Mouse (Mus musculus) gonadal fat pad, adult 2 months (tissue): ENCODE measurements around the gene Acbd4. TPM values are rescaled to one million over a fixed set of nuclear protein-coding genes. Genes with fewer than 3 reads are reported as not detected.

Experiments used
- DNase-seq: peaks from one replicate; pipeline ENCODE4 v3.0.0-alpha.2; 2012; ENCODE audit warnings: low read depth
- polyA plus RNA-seq: library from polyadenylated mRNA; depleted of rRNA; stranded (reverse); fragments of >200 nt; gene quantifications from 2 replicates; pipeline ENCODE4 v1.2.3, GENCODE M21; 2012; rRNA removed

Gene Acbd4
- polyA plus RNA-seq, 1 experiment, result 113 TPM

GRCm38 (mm10) chr11:103141944-103142255 is 40.4 kb downstream of the Acbd4 start:
- DNase-seq, result no peak

DNA sequence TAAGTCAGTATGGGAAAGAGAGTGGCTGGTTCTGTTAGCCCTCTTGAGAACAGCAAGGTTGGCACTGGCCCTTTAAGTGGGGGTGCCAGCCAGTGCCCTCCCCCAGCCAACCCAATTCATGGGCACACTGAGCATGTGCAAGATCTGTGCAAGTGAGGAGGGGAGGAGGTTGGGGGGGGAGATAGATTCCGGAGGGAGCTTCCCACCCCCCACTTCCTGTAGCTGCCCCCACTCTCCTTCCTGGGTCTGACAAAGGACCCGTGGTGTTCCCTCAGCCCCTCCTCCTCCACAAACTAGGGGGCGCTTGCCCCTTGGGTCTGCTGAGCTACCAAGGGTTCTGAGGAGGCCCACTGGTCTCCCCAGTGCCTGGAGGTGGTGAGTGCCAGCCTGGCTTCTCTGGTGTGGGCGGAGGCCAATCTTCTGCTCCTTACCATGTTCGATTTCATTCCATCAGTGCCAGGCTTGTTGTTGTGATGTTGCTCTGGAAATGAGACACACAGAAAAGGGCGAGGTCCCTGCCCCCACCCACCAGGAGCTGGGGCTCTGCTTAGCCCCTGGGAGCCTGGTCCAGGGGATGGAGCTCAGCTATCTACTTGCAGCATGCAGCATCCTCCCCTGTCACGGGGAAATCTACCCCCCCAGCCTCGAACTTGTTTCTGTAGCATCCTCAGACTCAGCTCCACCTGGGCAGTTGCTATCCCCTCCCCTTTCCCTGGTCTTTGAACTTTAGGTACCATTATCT is 41.1 kb downstream of the Acbd4 start:
- DNase-seq, result no peak

DNA sequence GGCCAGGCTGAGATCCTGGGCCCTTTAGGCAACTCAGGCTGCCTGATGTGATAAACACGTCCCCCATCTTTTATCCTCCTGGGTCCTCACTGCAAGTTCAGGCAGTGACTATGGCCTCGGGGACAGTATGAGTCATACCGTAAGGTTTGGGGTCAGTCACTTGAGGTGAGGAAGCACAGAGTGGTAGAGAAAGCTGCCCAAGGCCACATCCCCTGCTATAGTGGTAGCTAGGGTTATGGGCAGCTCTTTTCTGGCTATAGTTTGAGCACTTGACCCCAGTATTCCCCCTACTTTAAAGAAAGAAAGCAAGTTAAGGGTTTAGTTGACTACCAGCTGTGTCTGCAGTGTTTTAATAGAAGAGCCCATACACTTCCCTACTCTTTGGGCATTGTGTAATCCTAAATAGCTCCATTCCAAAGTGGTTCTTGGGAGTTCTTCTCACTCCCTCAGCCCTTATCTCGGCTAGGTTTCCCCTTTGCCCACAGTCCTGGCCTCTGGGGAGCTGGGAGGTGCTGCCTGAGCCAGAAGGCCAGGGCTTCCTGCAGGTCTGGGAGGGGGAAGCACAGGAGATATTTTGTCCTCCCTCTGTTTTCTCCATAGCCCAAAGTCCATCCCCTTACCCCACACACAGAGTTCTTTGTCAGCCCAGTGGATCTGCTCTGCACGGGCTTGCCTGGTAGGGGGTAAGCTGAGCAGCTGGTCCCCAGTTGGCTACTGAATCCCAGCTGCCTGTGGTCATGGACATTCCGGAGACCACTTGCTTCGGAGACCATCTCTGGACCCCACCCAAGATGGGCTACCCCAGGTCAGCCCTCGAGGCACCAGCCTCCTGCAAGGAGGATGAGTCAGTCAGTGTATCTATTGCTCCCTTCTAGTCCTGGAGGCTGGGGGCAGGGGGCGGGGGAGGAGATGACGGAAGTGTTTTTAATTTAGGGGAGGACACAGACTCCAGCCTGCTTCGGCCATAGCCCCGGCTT is 43.1 kb downstream of the Acbd4 start:
- no peak for DNase-seq

- no peak for DNase-seq
Measured at GRCm38 (mm10) chr11:103146386-103146785, 44.9 kb downstream of the Acbd4 start.

- no peak for DNase-seq
Measured at GRCm38 (mm10) chr11:103147766-103148165, 46.3 kb downstream of the Acbd4 start.

- no peak for DNase-seq
Measured at GRCm38 (mm10) chr11:103149771-103150170, 48.3 kb downstream of the Acbd4 start.

DNA sequence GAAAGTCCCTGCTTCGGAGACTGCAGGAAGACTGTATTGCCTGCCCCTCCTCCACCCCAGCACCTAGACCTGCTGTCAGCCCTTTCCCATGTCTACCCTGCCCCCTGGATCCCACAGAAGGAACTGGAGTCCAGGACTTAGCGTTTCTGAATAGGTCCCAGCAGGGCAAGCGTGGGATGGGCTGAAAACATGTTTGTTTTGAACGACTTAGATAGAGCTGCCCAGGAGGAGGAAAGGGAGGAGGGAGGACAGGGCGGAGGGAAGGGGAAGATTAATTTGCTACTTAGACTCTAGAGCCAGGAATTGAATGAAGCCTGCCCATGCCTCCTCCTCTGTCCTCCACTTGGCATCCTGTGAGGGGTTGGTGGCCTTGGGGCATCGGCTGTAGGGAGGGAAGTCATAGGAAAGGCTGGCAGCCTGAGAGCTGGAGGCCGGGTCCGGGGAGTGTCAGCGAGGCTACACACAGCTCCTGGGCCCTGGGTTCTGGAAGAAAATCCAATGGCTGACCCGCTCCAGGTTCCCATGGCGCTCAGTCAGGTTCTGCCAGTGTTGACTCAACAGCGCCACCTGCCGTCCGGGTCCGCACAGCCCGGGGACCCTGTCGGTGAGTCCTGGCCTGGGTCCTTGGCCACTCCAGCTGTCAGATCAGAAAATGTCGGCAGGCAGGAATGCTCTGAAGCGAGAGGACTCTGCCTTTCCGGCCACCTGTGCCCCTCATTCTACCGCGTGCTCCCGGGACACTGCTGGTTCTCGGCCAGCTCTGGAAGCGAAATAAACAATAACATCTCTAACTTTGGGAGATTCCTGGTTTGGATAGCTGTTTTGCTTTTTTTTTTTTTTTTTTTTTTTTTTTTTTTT is 57.4 kb downstream of the Acbd4 start:
- DNase-seq, result peak; percentile 85

- no peak for DNase-seq
Measured at GRCm38 (mm10) chr11:103160738-103161137, 59.3 kb downstream of the Acbd4 start.

DNA sequence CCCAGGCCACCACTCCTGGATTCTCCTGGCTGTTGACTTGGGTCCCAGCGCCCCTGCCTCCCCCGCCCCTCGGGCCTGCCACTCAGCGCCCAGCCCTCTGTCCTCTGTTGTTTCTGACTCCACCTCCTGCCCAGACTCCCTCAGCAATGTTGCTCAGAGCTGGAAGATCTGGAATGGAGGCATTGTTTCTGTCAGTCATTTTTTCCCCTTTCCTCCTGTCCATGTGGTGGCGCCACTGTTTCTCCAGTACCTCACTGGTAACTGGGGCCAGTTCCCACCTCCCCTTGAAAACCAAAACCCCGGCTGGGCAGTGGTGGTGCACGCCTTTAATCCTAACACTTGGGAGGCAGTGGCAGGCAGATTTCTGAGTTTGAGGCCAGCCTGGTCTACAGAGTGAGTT is 60.0 kb downstream of the Acbd4 start:
- DNase-seq, result no peak

Other genes with a start within 250 kb of the Acbd4 start
- gene Eftud2, start 220.7 kb upstream of the Acbd4 start, polyA plus RNA-seq, result 74.1 and 82.2 TPM in 2 replicates
- gene Ccdc103, start 220.5 kb upstream of the Acbd4 start, polyA plus RNA-seq, result 0.71 and 0.73 TPM in 2 replicates
- 0.08 and 0.16 TPM in 2 replicates for gene Fam187a, start 216.5 kb upstream of the Acbd4 start, polyA plus RNA-seq
- 0.32 and 0.37 TPM in 2 replicates for gene Gfap, start 200.8 kb upstream of the Acbd4 start, polyA plus RNA-seq
- gene Kif18b, start 176.6 kb upstream of the Acbd4 start, polyA plus RNA-seq, result 1.2 TPM in 2 replicates
- gene C1ql1, start 155.0 kb upstream of the Acbd4 start, polyA plus RNA-seq, result 0.27 and 0.36 TPM in 2 replicates
- 43.3 and 60.0 TPM in 2 replicates for gene Nmt1, start 73.5 kb upstream of the Acbd4 start, polyA plus RNA-seq
- 58.6 and 61.1 TPM in 2 replicates for gene Dcakd, start 73.3 kb upstream of the Acbd4 start, polyA plus RNA-seq
- 25.5 and 30.4 TPM in 2 replicates for gene Plcd3, start within 50 bp of the Acbd4 start, polyA plus RNA-seq
- gene Hexim1, start 14.5 kb downstream of the Acbd4 start, polyA plus RNA-seq, result 16.3 and 21.3 TPM in 2 replicates
- gene Hexim2, start 30.7 kb downstream of the Acbd4 start, polyA plus RNA-seq, result 6.9 and 7.8 TPM in 2 replicates
- 6.7 and 10.1 TPM in 2 replicates for gene Fmnl1, start 69.4 kb downstream of the Acbd4 start, polyA plus RNA-seq
- gene 1700023F06Rik, start 106.9 kb downstream of the Acbd4 start, polyA plus RNA-seq, result 0.35 and 0.53 TPM in 2 replicates
- gene Spata32, start 116.8 kb downstream of the Acbd4 start, polyA plus RNA-seq, result 0.59 and 0.74 TPM in 2 replicates
- 9.7 and 12.1 TPM in 2 replicates for gene Map3k14, start 165.8 kb downstream of the Acbd4 start, polyA plus RNA-seq